Mouse (Mus musculus) embryonic fibroblast, embryonic 13.5 days (primary cell): ENCODE measurements around the gene Slc5a4b.

Source experiments
- CTCF ChIP-seq: IDR thresholded peaks from 2 replicates; pipeline ENCODE4 v1.5.1; 2011; ENCODE audit warnings: mild to moderate bottlenecking, control low read depth, low read length, moderate library complexity, borderline replicate concordance; ENCODE audit not compliant: insufficient read depth
- POLR2A ChIP-seq: IDR thresholded peaks from 2 replicates; pipeline ENCODE4 v1.6.1; 2011; ENCODE audit warnings: low read depth, mild to moderate bottlenecking, control low read depth, low read length, moderate library complexity

DNA sequence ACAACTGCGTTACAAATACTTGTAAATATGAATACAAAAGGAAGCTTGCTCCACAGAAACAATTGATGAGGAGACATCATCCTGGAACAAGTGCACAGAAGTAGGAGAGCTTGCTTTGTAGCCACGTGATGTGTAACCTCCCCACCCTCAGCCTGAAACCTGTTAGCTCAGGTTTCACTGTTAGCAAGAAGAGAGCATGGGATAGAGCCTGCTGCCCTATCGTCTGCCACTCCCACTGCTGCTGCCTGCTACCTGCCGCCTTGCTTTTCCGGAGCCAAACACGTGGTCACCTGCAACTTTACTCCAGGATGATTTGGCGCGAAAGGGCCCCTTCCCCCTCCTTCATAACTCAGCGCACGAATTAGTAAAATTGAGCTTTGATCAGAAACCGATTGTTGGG lies 58.9 kb downstream of the Slc5a4b start:
- TF ChIP-seq POLR2A (no peak), CTCF (no peak)
